Mouse (Mus musculus): ENCODE results near the gene Fa2h.

DNA sequence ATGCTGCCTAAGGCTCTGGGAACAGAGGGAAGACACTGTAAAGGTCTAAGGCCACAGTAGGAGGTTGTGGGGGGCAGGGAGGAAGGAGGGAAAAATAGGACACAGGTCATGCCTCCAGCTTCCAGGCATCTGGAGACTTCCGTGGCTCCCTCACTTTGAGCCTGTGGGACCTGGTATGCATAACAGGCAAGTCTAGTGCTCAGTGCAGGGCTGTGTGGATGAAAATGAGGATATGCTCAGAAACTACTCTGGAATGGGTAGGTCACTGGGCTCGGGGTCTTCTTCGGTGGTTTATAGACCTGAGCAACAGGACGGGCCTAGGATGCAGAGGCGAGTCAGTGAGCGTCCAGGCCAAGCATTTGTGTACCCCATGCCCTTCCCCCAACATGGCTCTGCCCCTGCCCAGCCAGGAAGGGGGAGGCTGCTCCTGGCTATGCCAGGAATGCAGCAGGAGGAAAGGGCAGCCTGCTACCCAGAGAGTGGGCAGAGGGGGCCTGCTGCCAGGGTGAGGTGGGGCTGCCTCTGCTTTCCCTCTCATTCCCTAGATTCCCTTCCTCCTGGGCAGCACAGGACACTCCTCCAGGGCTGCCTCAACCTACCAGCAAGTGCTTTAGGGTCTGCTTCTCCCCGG lies 32.9 kb downstream of the Fa2h start:
- no peak for TF ChIP-seq CTCF (conservative IDR thresholded peaks at IDR 0.05; ENCODE audit: low read length)
- no peak for TF ChIP-seq NANOG (IDR thresholded peaks at IDR 0.05; ENCODE audit: borderline replicate concordance, low read length)

Measured in E14TG2a.4 (cell line).